Mouse (Mus musculus) stomach, embryonic 14.5 days (tissue): ENCODE measurements around the gene Olfr525. TPM values are rescaled to one million over a fixed set of nuclear protein-coding genes. Genes with fewer than 3 reads are reported as not detected.

Source experiments
- ATAC-seq: fragments of 200-750 bp; cut with Nextera tagmentation; 2 replicates; pipeline ENCODE4 v1.8.0; 2017; ENCODE audit warnings: low read depth, moderate TSS enrichment; ENCODE audit not compliant: insufficient number of reproducible peaks, insufficient read depth, low FRiP score
- H3K27ac ChIP-seq: fragments of 300-500 bp; sonication (generic); 2 replicates; pipeline ENCODE4 v1.5.1; 2014; ENCODE audit warnings: mild to moderate bottlenecking, low read length, moderate library complexity, mixed read lengths
- H3K27me3 ChIP-seq: fragments of 300-500 bp; sonication (generic); 2 replicates; pipeline ENCODE4 v1.6.1; 2014; ENCODE audit warnings: low read length, control low read depth, mixed read lengths; ENCODE audit not compliant: control insufficient read depth, insufficient read depth
- H3K36me3 ChIP-seq: fragments of 300-500 bp; sonication (generic); 2 replicates; pipeline ENCODE4 v1.6.1; 2014; ENCODE audit warnings: mild to moderate bottlenecking, control low read depth, low read length, moderate library complexity, mixed read lengths; ENCODE audit not compliant: control insufficient read depth, insufficient read depth
- H3K4me1 ChIP-seq: fragments of 300-500 bp; sonication (generic); 2 replicates; pipeline ENCODE4 v1.6.1; 2014; ENCODE audit warnings: low read length, control low read depth, mixed read lengths; ENCODE audit not compliant: control insufficient read depth, insufficient read depth
- H3K4me2 ChIP-seq: fragments of 300-500 bp; sonication (generic); replicated peaks from 2 replicates; pipeline ENCODE4 v1.6.1; 2014; ENCODE audit warnings: low read depth, low read length, control low read depth
- H3K4me3 ChIP-seq: fragments of 300-500 bp; sonication (generic); 2 replicates; pipeline ENCODE4 v1.5.1; 2014; ENCODE audit warnings: low read depth, low read length, control low read depth
- H3K9ac ChIP-seq: fragments of 300-500 bp; sonication (generic); replicated peaks from 2 replicates; pipeline ENCODE4 v1.6.1; 2014; ENCODE audit warnings: low read depth, mild to moderate bottlenecking, control low read depth, low read length, moderate library complexity, mixed read lengths
- H3K9me3 ChIP-seq: fragments of 300-500 bp; sonication (generic); 2 replicates; pipeline ENCODE4 v1.6.1; 2016; ENCODE audit warnings: low read depth, low read length, control low read depth; ENCODE audit not compliant: control insufficient read depth
- WGBS: fragments of 180-500 bp; shearing (Covaris S2); extraction: QIAGEN DNeasy Blood & Tissue Kit; methylation state at CpG from one replicate; pipeline ENCODE4 v1.1.7; 2014; 5-methylcytosine and 5-hydroxymethylcytosine counted together
- polyA plus RNA-seq: library from polyadenylated mRNA; unstranded; fragments of >200 nt; fragmentation: Nextera tagmentation; extraction: Ambion mirVana; gene quantifications from 2 replicates; pipeline ENCODE4 v1.2.1, GENCODE M21; 2014

The Olfr525 gene
- polyA plus RNA-seq, 1 experiment from 2014 or later = not detected

DNA sequence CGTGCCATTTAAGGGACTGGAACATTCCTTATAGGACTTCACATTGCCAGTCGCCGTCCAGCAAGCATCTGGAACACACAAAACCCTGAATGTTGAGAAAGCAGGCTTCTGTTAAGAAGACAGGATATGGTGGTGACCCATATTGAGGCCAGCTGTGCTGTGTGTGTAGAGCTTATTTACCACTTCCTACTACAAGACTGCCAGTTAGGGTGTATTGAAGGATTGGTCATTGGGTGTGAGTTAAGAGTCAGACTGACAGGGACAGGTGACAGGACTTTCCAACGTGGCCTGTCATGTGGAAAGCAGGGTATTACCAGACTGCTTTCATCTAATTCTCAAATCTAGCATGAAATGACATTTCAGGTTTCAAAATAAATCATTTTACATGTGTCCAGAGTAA is 53.6 kb downstream of the Olfr525 start:
- ATAC-seq = no peak
- Histone ChIP-seq H3K9ac (no peak overlapping the region), H3K4me2 (no peak overlapping the region), H3K36me3 (no peaks in the 10 kb centered on the region), H3K4me1 (no peaks in the 10 kb centered on the region), H3K27me3 (no peaks in the 10 kb centered on the region), H3K4me3 (no peak overlapping the region), H3K27ac (no peak overlapping the region), H3K9me3 (no peaks in the 10 kb centered on the region)
- 78% methylated on average over 4 of the region's 4 CpGs for WGBS

GRCm38 (mm10) chr7:140376231-140376630 is 55.6 kb downstream of the Olfr525 start, which contains the start of gene Olfr530:
Olfr530 (minus strand) TSS chr7:140376331.
- Histone ChIP-seq H3K4me3 (no peak within 1 kb of the TSS), H3K4me1 (no peaks in the 10 kb centered on the region), H3K9me3 (no peaks in the 10 kb centered on the region), H3K36me3 (no peaks in the 10 kb centered on the region), H3K9ac (no peak within 1 kb of the TSS), H3K27ac (no peak within 1 kb of the TSS), H3K27me3 (no peaks in the 10 kb centered on the region), H3K4me2 (no peak within 1 kb of the TSS)
- ATAC-seq = no peak
- WGBS = 41% methylated on average over 1 of the region's 1 CpGs

GRCm38 (mm10) chr7:140376911-140377310 is 56.3 kb downstream of the Olfr525 start:
- Histone ChIP-seq H3K4me1 (no peaks in the 10 kb centered on the region), H3K4me3 (no peak overlapping the region), H3K9ac (no peak overlapping the region), H3K9me3 (no peaks in the 10 kb centered on the region), H3K4me2 (no peak overlapping the region), H3K36me3 (no peaks in the 10 kb centered on the region), H3K27me3 (no peaks in the 10 kb centered on the region), H3K27ac (no peak overlapping the region)
- no peak for ATAC-seq
- 93% methylated on average over 2 of the region's 2 CpGs for WGBS

Other genes starting within 250 kb of the Olfr525 start
- gene Caly, start 238.3 kb upstream of the Olfr525 start, polyA plus RNA-seq = 3.8 and 3.9 TPM in 2 replicates
- gene Prap1, start 227.5 kb upstream of the Olfr525 start, polyA plus RNA-seq = 12.5 and 24.2 TPM in 2 replicates
- gene Fuom, start 218.4 kb upstream of the Olfr525 start, polyA plus RNA-seq = 28.6 and 29.6 TPM in 2 replicates
- gene Paox, start 205.1 kb upstream of the Olfr525 start, polyA plus RNA-seq = 29.8 and 33.4 TPM in 2 replicates
- gene Echs1, start 204.4 kb upstream of the Olfr525 start, polyA plus RNA-seq = 158 and 171 TPM in 2 replicates
- 27.0 and 28.3 TPM in 2 replicates for gene Mtg1, start 183.3 kb upstream of the Olfr525 start, polyA plus RNA-seq
- 0.54 and 0.78 TPM in 2 replicates for gene Sprn, start 166.0 kb upstream of the Olfr525 start, polyA plus RNA-seq
- gene Olfr522, start 156.1 kb upstream of the Olfr525 start, polyA plus RNA-seq = not detected in 2 replicates
- gene Olfr523, start 147.6 kb upstream of the Olfr525 start, polyA plus RNA-seq = not detected in 2 replicates
- not detected in 2 replicates for gene Olfr524, start 114.9 kb upstream of the Olfr525 start, polyA plus RNA-seq
- 0.10 TPM in 1 of 2 replicates, not detected in the other for gene Cd163l1, start 102.6 kb upstream of the Olfr525 start, polyA plus RNA-seq
- not detected in 2 replicates for gene 5830411N06Rik, start 73.6 kb upstream of the Olfr525 start, polyA plus RNA-seq
- gene Olfr527, start 13.2 kb downstream of the Olfr525 start, polyA plus RNA-seq = not detected in 2 replicates
- gene Olfr60, start 40.8 kb downstream of the Olfr525 start, polyA plus RNA-seq = not detected in 2 replicates
- gene Olfr530, start 55.5 kb downstream of the Olfr525 start, polyA plus RNA-seq = not detected in 2 replicates
- not detected in 2 replicates for gene Olfr531, start 82.1 kb downstream of the Olfr525 start, polyA plus RNA-seq
- not detected in 2 replicates for gene Olfr532, start 100.8 kb downstream of the Olfr525 start, polyA plus RNA-seq
- gene Olfr533, start 142.5 kb downstream of the Olfr525 start, polyA plus RNA-seq = not detected in 2 replicates
- not detected in 2 replicates for gene Olfr535, start 163.4 kb downstream of the Olfr525 start, polyA plus RNA-seq
- not detected in 2 replicates for gene Olfr536, start 186.5 kb downstream of the Olfr525 start, polyA plus RNA-seq
- gene Olfr538, start 247.0 kb downstream of the Olfr525 start, polyA plus RNA-seq = not detected in 2 replicates